Mouse (Mus musculus) C2C12 (cell line): ENCODE results near the gene Phf13.

Experiments
- CTCF ChIP-seq: IDR thresholded peaks from one replicate; pipeline ENCODE4 v1.5.1; 2011; ENCODE audit not compliant: control insufficient read depth, insufficient read depth, insufficient read length
- MAX ChIP-seq: IDR thresholded peaks from one replicate; pipeline ENCODE4 v1.6.1; 2011; ENCODE audit warnings: mild to moderate bottlenecking, control low read depth
- MYOD1 ChIP-seq: IDR thresholded peaks from one replicate; pipeline ENCODE4 v1.6.1; 2011; ENCODE audit warnings: low read depth; ENCODE audit not compliant: control insufficient read depth, insufficient read length
- MYOG ChIP-seq: IDR thresholded peaks from one replicate; pipeline ENCODE4 v1.6.1; 2011; ENCODE audit not compliant: control insufficient read depth, insufficient read length; ENCODE audit errors: extremely low read depth
- USF1 ChIP-seq: IDR thresholded peaks from one replicate; pipeline ENCODE4 v1.6.1; 2011; ENCODE audit warnings: low read depth, mild to moderate bottlenecking, control low read depth, moderate library complexity

DNA sequence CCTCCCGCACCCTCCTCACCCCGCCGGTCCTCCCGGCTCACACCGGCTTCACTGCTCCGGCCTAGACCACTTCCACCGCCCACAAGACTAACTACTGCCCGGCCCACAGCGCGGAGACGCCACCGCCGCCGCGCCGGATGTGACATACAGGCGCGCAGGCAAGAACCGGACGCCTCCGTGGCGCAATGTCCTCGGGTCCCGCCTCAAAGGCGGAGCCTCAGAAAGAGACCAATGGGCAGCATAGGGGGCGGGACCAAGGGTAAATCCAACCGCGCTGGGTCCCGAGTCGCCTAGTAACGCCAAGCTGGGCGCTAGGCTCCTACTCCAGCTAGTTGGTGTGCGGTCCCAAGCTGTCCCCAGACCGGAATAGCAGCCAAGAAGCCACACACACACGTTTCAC, 31.5 kb upstream of the Phf13 start, which contains the start of gene Zbtb48:
- TF ChIP-seq CTCF (no peak), MAX (peak; percentile 8), USF1 (no peak), MYOG (no peak), MYOD1 (no peak)
